Mouse (Mus musculus): ENCODE results near the gene Fdxr.

Gene Fdxr

GRCm38 (mm10) chr11:115289885-115290284, 13.0 kb upstream of the Fdxr start:
- no peak for DNase-seq (ENCODE audit: low spot score)

- no peak for DNase-seq (ENCODE audit: low spot score)
Measured at GRCm38 (mm10) chr11:115288305-115288704, 11.5 kb upstream of the Fdxr start.

DNA sequence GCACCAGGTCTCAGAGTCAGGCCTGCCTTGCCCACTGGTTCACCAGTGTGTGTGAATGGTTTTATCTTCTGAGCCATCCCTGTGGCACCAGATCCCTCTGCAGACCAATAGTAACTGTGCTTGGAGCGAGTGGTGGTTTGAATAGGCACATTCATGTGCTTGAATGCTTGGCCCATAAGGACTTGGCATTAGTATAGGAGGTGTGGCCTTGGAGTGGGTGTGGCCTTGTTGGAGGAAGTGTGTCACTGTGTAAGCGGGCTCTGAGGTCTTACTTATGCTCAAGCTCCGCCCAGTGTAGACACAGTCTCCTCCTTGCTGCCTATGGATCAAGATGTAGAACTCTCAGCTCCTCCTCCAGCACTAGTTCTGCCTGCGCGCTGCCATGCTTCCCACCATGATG, 10.5 kb upstream of the Fdxr start:
- no peak for DNase-seq (ENCODE audit: low spot score)

DNA sequence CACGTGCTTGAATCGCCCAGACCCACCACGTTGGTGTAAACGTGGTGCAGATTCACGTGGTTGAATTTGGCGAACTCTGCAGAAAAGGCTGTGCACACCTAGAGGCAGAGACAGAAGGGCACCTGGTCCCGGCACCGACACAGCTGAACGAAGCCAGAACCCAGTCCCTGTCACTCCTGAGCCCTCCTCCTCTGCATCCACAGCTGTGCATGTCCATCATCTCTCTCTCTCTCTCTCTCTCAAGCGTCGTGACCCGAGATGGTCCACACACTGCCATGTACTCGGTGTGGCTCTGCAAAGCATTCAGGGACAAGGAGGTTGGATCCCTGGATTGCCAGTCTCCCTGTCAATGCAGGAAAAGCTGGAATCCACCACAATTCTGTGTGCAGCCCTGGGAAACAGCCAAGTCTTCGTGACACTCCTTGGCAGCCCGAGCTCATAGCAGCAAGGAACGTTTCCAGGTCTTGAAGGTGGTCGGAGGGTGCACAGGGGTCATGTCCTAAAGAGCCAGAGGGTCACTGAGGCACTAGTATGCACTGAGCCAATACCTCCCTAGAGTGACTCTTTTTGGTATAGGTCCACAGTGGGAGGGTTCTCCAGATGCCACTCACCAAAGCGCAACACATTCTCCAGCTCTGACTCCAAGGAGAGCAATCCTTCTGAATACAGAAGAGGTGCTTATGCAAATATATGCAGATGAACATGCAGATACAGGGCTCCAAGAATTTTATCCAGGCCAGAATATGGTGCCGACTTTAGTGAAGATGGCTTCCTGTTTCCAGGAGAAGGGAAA, 9.5 kb upstream of the Fdxr start:
- DNase-seq (ENCODE audit: low spot score) = no peak

DNA sequence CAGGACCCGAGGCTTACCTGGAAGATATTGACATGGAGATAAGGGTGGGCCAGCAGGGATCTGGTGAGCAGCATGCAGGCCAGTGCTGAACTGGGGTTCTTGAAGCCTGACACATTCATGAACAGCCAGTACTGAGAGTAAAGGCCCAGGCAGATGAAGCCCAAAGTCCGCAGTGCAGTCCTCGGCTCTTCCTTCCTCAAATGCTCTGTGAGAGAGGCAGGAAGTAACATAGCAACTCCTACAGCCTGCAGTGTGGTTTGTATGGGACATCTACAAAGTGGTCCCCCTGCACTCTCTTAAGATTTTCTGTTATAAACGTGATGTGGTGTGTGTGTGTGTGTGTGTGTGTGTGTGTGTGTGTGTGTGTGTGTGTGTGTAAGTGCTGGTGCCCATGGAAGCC, 8.4 kb upstream of the Fdxr start:
- DNase-seq (ENCODE audit: low spot score) = no peak

DNA sequence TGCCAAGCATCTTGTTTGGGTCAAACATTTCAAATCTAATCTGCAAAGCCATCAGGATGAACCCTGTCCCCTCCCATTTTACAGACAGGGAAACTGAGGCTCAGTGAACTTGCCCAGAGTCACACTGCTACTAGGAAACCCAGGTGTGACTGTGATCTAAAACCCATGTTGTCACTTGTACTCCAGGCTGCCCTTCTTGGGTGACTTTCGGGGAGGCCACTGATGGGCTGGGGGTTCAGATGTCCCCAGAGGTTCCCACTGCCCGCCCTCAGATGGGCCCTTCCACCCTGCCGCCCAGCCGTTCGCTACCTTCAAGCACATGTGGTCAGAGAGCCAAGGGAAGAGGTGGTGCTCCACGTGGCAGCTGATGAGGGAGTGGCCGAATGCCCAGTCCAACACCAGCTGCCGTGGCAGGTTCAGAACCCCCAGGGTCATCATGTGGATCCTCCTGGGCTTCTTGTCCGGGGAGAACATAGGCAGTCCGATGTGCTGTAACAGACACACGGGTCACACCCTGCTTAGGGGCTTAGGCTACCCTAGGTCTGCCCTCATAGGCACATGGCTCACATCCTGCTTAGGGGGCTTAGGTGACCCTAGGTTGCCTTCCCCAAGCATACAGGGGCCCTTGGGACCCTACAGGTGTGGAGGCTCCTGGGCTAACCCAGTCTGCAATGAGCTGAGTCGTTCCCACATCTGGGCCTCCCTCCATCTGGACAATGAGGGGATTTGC, 7.2 kb upstream of the Fdxr start:
- no peak for DNase-seq (ENCODE audit: low spot score)

GRCm38 (mm10) chr11:115283486-115283765, 6.6 kb upstream of the Fdxr start:
- no peak for DNase-seq (ENCODE audit: low spot score)

- no peak for DNase-seq (ENCODE audit: low spot score)
Measured at GRCm38 (mm10) chr11:115282723-115283485, 6.1 kb upstream of the Fdxr start.

DNA sequence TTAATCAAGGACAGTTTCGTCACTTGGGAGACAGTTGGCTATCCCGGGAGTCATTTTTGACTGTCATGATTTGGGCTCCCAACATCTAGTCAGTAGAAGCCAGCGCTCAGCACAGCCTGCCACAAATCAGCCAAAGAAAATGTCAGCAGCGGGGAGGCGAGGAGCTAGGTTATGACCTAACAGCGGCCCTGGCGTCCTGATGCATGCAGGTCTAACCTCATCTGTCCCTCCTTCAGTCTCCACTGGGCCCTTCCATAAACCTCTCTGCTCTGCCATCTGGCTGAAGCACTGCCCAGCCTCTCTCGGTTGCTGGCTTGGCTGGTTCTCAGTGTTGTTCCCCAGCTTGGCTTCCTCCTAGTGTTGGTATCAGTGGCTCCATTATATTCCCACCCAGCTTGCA, 5.4 kb upstream of the Fdxr start:
- DNase-seq (ENCODE audit: low spot score) = no peak

DNA sequence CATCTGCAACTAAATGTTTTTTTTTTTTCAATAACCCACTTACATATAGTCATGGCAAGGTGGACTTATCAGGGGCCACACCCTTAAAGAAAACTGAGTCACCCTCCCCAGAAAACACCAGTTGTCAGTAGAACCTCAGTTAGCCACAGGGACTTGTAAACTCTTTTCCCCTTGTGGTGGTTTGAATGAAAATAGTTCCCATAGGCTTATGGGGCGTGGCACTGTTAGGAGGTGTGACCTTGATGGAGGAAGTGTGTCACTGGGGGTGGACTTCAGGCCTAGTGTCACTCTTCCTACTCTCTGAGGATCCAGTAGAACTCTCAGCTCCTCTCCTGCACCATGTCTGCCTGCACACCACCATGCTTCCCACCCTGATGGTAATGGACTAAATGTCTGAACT, 2.9 kb upstream of the Fdxr start:
- DNase-seq (ENCODE audit: low spot score) = no peak

DNA sequence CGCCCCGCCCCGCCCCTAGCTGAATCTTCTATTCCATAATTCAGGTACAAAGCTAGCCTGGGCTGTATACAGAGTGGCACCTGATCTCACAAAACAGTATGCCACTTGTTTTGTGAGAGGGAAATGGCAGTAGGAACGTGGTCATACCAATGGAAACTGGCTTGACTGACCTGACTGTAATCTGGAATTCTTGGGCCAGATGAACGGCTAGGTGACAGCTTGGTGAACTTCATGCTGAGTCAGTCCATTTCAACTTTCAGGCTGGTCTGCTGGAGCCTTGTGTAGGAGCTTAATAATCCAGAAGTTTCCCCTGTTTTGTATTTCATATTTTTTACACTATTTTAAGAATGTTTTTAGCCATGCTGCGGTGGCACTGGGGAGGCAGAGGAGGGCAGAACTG, 1.3 kb upstream of the Fdxr start:
- no peak for DNase-seq (ENCODE audit: low spot score)

DNA sequence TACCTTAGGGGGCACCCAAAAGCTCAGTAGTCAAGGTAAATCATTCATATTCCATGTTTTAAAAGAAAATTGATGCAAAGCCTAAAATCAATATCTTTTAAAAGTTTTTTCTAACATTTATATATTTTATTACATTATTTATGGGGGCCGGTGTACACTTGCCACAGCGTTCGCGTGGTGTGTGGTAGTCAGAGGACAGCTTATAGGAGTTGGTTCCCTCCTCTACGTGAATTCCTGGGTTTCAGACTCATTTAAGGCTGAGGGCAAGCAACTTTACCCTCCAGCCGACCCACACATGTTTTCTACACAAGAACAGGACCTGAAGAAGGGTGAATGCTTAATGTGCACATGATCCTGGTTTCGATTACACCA, 740 bp upstream of the Fdxr start:
- no peak for DNase-seq (ENCODE audit: low spot score)

GRCm38 (mm10) chr11:115275954-115276353, 896 bp downstream of the Fdxr start:
- DNase-seq (ENCODE audit: low spot score) = no peak

DNA sequence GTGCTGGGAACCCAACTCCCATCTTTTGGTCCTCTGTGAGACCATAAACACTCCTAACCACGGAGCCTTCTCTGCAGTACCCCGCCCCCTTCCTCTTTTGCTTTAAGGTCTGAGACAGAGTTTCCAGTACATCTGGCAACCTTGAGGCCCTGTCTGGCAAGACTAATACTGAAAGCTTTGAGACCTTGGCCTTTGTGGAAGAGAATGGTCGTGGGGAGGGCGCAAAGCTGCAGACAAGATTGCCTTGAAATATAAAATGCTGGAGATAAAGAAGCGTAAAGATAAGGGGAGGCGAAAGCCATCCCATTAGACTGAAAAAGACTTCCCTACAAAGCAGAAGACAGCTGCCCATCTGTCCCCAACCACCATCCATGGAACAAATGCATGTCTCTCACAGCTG, 1.3 kb downstream of the Fdxr start:
- no peak for DNase-seq (ENCODE audit: low spot score)

DNA sequence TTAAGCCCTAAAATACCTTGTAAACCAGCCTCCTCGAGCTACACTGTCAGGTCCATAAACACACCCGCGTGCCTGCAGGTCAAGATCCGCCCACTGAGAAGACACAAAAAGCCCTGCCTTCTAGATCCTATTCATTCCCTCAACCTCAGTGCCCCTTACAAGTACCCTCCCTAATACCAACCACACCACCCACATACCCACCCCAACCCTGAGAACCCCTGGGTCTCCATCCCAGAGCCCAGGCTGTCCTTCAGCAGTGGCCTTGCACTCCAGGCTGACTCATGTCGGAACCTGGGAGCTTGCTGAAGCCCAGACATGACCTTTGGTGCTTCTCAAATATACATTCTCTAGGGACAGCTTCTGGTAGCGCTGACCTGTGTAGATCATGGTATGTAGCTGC, 2.1 kb downstream of the Fdxr start:
- DNase-seq (ENCODE audit: low spot score) = no peak

- no peak for DNase-seq (ENCODE audit: low spot score)
Measured at GRCm38 (mm10) chr11:115274178-115274577, 2.7 kb downstream of the Fdxr start.

GRCm38 (mm10) chr11:115273735-115274134, 3.1 kb downstream of the Fdxr start:
- DNase-seq (ENCODE audit: low spot score) = no peak

DNA sequence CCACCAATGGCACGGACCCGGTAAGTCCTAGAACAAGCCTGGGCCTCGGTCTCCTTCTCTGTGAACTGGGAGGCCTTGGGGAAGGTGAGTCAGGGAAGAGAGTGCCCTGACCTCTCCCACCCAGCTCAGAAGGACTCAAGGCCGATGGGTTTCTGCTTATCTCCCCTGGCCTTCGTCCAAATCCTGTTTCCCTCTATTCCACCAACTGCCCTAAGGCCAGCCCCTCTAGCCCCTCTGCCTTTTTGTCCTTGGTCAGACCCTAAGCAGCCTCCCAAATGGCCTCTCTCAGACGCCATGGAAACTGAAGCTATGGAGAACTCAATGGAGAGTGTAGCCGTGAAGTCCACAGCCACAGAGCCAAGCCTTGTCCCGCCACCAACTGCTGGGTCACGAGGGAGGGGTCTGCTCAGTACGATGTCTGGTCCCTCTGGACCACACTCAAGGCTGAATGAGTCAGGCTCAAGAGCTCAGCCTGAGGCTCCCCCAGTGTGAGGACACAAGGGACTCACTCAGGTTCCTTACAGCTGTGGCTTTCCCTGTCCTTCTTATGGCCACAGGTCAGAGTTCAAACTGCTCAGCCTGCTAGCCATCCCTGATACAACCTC, 3.9 kb downstream of the Fdxr start:
- DNase-seq (ENCODE audit: low spot score) = no peak

DNA sequence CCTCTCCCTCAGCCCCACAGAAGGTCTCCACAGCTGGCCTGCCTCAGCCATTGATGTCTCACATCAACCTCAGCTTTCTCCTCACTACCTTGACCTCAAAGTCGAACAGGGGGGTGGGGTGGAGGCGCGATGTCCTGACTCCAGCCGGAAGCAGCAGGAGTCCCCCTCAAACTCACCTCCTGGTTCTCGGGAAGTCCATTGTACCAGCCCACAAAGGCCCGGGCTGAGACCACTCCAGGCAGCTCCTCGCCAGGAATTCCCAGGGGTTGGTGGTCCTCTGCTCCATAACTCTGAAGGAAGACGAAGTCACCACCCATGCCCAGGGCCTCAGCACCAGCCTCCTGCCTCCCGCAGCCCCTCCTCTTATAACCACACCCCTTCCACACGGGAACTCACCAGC, 5.4 kb downstream of the Fdxr start:
- no peak for DNase-seq (ENCODE audit: low spot score)

DNA sequence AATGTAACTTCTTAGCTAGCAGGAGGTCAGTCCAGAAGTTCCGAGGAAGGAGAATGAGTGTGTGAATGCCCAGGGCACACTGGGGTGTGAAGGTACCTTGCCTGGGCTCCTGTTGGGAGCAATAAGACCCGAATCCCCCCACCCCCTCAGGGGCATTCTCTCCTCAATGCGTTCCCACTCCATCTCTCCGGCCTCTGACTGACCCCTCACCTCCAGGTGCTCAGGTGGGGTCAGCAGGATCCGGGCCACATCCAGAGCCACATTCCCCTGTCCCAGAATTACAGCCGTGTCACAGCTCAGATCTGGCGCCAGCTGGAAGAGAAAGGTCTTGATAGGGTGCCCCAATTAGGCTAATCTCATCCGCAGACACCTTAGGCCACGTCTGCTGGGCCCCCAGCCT, 5.8 kb downstream of the Fdxr start:
- no peak for DNase-seq (ENCODE audit: low spot score)

GRCm38 (mm10) chr11:115270148-115270861, 6.5 kb downstream of the Fdxr start:
- no peak for DNase-seq (ENCODE audit: low spot score)

All from urinary bladder, postnatal 10 days (tissue).